Mouse (Mus musculus) liver, embryonic 14.5 days (tissue): ENCODE results near the gene Tacstd2.

Source experiments
- CTCF ChIP-seq: IDR thresholded peaks from 2 replicates; pipeline ENCODE4 v1.5.1; 2016; ENCODE audit warnings: antibody characterized with exemption, low read depth, control low read depth
- EP300 ChIP-seq: IDR thresholded peaks from 2 replicates; pipeline ENCODE4 v1.6.1; 2016; ENCODE audit warnings: antibody characterized with exemption, low read depth

DNA sequence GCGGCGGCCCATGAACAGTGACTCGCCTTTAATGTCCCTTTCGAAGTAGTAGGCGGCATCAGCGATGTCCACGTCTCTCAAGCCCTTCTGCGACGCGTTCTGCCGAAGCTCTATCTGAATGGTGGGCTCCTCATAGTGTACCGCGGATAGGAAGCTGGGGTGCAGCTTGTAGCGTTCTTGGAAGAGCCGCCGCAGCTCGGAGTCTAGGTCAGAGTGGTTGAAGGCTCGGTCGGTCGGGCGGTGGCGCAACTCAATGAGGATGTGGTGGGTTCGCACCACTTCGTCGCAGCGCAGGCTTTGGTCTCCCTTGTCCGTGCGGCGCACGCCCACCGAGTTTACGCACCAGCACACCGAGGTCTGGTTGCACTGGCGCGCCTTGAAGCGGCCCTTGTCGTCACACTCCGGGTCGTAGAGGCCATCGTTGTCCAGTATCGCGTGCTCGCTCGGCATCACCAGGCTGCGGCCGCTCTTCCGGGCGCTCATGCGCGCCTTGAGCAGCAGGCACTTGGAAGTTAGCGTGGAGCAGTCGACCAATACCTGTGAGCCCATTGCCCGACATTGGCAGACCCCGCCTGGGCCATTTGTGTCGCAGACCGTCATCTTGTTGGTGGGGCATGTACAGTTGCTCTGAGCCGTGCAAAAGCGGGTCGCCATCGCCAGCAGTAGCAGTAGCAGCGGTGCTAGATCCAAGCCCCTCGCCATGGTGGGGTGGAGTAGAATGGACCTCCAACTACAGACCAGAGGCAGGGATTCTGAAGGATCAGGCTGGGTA lies 405 bp downstream of the Tacstd2 start:
- TF ChIP-seq CTCF (no peak), EP300 (no peak)
